Mouse (Mus musculus) lung, postnatal 0 days (tissue): ENCODE results near the gene Uimc1.

ENCODE experiments used
- CTCF ChIP-seq: IDR thresholded peaks from 2 replicates; pipeline ENCODE4 v1.5.1; 2016; ENCODE audit warnings: antibody characterized with exemption, mild to moderate bottlenecking
- EP300 ChIP-seq: IDR thresholded peaks from 2 replicates; pipeline ENCODE4 v1.6.1; 2016; ENCODE audit warnings: antibody characterized with exemption, mild to moderate bottlenecking, control low read depth

DNA sequence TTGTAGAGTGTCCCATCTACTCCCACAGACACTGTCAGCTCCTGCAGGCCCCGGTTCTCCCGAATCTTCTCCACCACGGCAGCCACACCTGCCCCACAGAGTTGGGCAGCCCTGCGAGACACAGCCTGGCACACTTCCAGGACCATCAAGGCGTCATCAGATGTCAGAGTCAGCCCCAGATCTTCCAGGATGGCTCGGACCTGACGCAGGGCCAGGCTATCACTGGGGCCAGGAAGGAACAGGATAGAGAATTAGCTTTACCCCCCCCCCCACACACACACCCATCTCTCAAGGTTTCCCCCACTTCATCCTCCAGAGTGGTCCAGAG is 93.7 kb downstream of the Uimc1 start:
- TF ChIP-seq CTCF = no peak
- TF ChIP-seq EP300 = no peak
